Mouse (Mus musculus): ENCODE measurements around the gene Ly6g6c.

DNA sequence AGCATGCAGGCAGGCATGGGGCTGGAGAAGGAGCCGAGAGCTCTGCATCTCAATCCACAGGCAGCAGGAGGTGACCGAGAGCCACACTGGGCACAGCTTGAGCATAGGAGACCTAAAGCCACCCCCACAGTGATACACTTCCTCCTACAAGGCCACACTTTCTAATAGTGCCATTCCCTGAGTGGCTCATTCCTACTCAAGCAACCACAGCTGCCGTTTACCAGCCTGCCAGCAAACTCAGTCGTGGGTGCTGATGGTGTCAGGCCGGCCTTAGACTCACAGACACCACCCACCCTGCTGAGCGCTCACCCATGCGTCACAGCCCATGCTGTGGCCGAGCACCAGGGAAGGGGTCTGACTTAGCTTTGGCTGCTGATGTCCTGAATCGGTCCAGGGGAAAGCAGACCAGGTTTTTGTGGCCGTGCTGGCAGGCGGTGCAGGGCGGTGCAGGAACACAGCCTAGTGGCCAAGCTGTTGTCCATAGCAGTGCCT lies 32.0 kb downstream of the Ly6g6c start:
- TF ChIP-seq CTCF (IDR thresholded peaks at IDR 0.05; ENCODE audit: control insufficient read depth, insufficient read depth, low read length) (no peak), POLR2A (IDR thresholded peaks at IDR 0.05; ENCODE audit: borderline replicate concordance, control insufficient read depth, low read depth, low read length) (no peak)
